Mouse (Mus musculus): Measurements from ENCODE around the gene Nr5a2.

- TF ChIP-seq POLR2A (IDR thresholded peaks at IDR 0.05; ENCODE audit: borderline replicate concordance, extremely low read depth, insufficient read depth, insufficient read length, poor library complexity, severe bottlenecking) = no peak
- no peak for TF ChIP-seq CTCF (IDR thresholded peaks at IDR 0.05; ENCODE audit: borderline replicate concordance, extremely low read depth, insufficient read depth, insufficient read length)
Measured at GRCm38 (mm10) chr1:136880260-136880659, 80.0 kb downstream of the Nr5a2 start.

All from brain, embryonic 14.5 days (tissue).